Mouse (Mus musculus): Measurements from ENCODE around the gene Cemip.

Cemip gene

DNA sequence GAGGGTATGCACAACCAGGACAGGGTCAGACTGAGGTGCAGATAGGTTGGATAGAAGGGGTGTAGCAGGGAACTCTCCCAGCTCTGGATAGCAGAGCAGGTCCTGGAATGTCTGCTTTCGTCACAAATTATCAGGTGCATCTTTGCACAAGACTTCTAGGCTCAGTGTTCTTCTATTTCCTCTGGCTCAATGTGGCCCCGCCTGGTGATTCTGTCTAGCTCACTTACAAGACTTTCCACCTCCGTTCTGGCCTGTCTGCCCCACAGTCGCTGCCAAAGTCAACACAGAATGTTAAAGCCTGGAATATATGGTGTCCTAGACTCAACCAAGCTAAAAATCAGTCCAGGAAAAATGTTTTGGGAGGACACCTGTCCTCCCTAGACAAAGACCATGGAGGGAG, 57.9 kb downstream of the Cemip start:
- DNase-seq (ENCODE audit: low read depth, low spot score) = no peak

DNA sequence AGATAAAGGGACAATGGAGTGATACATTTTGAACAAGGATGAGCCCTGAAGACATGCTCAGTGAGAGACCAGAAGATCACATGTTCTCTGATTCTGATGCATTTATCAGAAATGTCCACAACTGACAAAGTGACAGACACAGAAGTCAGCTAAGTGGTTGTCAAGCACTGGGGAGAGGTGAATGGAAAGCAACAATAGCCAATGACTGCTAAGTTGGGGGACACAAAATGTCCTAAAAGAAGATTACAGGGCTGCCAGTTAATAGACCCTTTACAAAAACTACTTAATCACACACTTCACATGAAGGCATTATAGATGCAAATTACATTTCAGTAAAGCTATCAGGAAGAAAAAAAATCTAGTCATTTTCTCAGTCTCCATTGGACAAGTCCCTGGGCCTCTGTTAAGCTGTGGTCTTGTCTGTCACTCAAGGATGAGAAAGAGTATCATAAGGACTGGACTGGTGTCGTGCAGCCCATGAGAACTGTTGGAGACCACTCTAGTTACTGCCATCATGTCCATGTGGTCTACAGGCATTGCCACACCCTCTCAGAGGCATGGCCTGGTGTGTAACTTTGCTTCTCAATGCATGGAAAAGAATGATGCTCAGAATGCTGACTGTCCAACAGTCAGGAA, 59.2 kb downstream of the Cemip start:
- no peak for DNase-seq (ENCODE audit: low read depth, low spot score)

DNA sequence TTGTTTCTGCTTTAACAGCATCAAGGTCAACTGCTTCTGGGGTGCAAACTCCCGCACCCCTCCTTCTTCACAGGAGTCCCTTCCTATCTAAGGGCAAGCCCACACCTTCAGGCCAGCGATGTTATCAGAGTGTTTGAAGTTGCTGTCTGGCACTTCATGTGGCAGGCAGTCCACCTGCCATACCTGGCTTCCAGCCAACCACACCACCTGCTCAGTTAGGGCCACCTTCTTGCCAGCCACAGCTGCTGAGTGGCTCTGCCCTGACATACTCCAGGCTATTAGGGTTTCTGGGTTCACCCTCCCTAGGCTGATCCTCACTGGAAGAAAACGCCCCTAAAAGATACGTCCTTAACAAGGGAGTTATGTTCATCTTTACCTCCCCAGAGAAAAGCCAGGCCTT, 60.2 kb downstream of the Cemip start:
- no peak for DNase-seq (ENCODE audit: low read depth, low spot score)

DNA sequence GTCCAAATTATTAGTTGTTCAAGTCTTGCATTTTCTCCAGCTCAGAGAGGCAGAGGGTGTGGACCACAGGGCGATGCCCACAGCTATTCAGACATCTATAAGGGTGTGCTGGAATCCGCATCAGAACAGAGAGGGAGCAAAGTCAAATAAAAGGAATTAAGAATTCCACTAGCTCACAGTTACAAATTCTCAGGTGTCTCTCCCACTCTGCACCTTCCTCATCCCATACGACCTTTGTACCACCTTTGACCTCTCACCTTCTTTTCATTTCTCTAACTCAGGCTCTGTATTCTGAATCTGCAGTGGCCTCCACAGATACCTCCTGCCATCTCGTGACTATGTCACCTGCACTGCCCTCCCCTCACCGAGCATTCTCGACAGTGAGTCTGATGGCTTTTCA, 62.8 kb downstream of the Cemip start:
- no peak for DNase-seq (ENCODE audit: low read depth, low spot score)

DNA sequence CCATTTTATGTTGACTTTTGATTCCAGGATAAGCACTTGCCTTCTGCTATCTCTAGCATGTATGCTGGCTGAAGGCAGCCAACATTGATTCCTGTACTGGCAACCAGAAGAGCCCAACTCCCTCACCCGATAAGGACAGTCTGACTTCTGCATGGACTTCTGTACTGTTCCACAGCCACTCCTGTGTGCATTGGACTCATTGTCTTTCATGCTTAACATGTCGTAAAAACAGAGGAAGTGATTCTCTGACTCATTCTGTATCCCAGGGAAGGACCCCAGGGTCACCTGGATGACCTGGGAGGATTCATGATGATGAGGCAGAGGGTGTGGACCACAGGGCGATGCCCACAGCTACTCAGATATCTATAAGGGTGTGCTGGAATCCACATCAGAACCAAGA, 63.8 kb downstream of the Cemip start:
- no peak for DNase-seq (ENCODE audit: low read depth, low spot score)

DNA sequence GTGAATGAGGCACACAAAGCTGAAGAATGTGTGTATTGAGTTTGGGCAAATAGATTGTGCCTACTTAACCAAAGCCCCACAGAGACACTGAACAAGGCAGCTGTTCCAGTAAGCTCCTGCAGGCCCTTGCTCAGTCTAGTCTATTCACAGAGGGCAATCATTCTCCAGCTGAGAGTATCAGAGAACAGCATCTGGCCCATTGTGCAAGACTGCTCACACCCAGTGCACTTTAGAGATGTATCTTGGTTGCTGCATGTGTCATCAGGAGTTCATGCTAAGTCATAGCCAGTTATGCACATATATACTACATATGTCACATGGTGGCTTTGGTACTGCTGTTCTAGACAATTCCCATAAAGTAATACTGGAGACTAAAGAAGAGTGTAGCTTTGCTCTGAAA, 66.9 kb downstream of the Cemip start:
- no peak for DNase-seq (ENCODE audit: low read depth, low spot score)

DNA sequence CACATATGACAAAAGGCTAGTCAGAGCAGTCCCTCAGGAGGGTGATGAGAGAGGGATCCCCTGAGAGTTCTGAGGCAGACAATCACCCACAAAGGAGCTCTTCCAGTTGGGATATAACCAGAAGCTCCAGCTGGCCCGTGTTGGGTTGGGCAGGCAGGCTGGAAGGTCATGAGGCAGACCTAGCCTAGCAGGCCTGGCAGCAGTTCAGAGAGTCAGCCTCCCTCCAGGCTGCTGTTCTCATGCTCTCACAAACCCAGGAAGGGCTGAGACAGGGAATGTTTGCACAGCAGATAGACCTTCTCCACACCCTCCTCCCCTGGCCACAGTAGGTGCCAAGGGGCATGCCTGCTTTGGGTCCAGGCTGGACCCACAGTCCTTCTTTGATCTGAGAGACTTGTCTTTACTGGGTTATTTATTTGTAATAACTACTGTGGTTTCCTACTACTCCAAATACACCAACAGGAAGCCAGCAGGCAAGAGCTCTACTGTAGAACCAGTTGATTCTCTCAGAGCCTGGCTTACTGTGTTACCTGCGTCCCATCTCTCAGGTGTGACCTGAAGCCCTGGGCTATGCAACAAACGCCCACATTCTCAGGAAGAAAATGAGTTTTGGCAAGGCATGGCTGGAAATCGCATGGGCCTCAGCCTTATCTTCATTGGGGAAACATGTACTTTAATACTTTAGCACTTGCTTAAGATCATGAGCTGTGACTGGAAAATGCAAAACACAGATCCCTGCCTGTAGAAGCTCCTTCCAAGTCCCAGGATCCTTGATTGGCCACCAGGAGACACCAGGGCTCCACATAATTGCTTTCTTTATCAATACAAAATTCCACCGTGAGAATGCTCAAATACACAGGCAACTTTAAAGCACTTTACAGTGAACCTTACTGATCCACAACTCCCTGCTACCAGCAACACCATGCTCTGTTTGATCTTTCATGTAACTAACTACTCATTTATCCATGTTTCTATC, 67.7 kb downstream of the Cemip start:
- DNase-seq (ENCODE audit: low read depth, low spot score) = no peak

DNA sequence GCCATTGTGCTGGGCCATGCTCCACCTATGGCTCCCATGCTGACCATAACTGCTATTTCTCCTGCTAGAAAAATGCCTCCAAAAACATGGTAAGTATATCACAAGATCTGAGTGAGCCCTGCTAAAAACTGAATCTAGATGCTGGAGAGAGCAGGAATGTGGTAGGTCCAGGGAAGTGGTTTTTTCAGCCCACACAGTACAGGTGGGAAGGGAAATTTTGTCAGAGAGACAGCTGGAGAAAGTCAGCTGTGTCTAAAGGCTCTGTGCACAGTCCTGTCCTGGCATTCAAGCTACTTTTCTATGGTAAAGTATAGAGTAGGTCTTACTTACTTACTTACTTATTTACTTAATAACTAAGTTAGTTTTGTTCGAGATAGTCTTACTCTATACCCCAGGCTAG, 71.3 kb downstream of the Cemip start:
- no peak for DNase-seq (ENCODE audit: low read depth, low spot score)

DNA sequence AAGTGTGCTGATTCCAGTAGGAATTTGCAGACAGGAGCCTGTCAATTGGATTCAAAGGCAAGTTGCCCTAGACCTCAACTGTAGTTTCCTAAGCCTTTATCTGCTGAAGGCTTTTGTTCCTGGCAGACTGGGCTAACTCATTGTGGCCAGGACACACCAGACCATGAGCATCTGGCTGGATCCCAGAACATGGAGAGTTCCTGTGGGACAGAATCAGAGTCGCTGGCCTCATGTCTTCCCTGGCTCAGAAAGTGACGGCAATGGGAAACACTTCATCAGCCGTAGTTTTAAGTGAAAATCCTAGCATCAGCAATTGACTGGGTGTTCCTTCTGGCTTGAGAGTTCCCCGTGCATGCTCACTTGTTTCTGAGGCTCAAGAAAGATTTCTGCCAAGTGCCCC, 72.6 kb downstream of the Cemip start:
- DNase-seq (ENCODE audit: low read depth, low spot score) = no peak

DNA sequence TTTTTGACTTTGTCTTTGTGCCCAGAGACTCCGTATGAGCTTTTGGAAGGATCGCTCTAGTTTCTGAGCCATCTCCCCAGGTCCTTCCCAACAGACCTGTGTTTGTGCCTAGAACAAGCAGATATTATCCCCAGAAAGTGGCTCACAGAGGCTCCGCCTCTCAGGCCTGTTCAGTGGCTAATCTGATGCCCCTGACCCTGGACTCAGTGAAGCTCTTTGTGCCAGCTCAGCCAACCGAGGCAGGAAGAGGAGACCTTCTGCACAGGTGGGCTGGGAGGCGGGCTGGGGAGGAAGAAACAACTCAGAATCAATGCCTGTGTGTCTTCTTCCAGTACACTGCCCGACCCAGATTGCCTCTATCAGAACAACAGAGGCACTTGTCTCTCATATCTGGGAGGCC, 81.9 kb downstream of the Cemip start:
- DNase-seq (ENCODE audit: low read depth, low spot score) = no peak

DNA sequence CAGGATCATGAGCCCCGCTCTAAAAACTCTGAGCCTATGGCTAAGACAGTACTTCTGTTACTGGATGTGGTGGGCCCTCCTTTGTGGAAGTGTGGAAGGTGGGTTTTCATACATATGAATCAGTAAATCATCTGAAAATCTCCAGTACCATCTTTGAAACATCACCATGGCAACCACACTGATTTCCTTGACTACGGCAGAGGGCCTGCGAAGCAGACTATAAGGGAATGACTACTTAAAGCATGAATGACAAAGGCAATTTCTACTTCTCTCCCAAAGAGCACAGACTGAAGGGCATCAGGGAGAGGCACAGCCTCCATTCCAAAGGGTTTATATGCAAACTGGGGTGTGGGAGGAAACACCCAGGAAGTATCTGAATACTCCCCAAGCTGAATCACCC, 84.8 kb downstream of the Cemip start:
- DNase-seq (ENCODE audit: low read depth, low spot score) = no peak

DNA sequence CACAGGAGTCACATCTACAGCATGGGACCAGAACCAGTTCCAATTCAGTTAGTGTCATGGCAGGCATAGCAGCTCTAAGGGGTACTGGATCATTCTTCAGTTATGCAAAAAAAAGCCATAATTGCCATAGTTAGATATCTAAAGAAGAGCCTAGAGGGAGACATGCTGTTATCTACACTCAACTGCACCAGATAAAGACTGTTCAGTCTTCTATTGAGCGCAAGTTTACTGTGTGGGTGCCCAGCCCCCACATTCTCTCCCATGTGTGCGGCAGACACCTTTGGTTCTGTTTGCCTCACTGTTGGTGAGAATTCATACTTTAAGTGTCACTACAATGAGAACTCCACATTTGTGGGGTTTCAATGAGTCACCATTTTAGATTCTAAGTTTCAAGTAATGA, 85.6 kb downstream of the Cemip start:
- DNase-seq (ENCODE audit: low read depth, low spot score) = no peak

DNA sequence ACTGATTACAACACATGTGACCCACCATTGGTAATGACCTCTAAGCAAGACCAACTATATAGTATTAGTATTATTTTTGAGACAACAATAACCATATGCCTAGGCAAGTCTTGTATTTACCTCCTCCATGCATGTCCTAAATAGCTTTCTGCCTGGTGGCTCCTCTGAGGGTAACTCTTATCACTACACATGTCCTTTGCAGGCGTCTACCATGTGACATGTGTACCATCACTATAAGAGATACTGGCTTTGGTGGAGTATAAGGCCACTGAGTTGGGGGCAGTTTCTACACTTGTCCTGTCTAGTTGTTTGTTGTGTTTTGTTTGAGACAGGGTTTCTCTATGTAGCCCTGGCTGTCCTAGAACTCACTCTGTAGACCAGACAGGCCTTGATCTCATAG, 86.7 kb downstream of the Cemip start:
- no peak for DNase-seq (ENCODE audit: low read depth, low spot score)

DNA sequence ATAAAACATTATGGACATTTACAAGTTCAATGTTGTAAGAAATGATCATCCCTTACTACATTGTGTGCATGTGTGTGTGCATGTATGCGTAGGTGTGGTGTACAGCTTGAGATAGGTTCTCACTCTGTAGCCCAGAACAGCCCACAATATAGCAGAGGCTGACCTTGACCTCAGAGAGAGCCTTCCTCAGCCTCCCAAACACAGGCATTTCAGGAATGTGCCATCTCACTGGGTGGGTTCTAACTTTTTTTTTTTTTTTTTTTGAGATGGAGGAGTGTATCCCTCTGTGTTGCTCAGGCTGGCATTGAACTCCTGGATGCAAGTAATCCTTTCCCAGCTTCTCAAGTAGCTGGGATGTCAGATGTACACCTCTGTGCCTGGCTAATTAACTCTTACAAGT, 92.0 kb downstream of the Cemip start:
- no peak for DNase-seq (ENCODE audit: low read depth, low spot score)

DNA sequence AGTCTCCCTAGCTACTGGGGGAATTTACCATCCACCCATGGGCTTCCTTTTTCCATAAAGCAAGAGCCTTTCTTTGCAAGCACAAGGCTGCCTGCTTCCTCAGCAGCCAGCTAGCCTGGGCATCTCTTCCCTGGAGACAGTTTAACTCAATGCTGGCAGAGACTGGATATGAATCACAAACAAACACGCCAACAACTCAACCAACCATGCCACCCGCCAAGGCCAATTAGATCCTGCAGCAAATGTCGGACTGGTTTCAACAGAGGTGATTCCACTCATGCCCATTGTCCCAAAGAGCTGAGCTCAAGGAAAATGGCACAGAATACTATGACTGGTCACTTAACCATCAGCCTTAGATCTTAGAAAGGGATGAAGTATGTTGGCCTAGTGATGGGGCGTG, 97.0 kb downstream of the Cemip start:
- DNase-seq (ENCODE audit: low read depth, low spot score) = no peak

DNA sequence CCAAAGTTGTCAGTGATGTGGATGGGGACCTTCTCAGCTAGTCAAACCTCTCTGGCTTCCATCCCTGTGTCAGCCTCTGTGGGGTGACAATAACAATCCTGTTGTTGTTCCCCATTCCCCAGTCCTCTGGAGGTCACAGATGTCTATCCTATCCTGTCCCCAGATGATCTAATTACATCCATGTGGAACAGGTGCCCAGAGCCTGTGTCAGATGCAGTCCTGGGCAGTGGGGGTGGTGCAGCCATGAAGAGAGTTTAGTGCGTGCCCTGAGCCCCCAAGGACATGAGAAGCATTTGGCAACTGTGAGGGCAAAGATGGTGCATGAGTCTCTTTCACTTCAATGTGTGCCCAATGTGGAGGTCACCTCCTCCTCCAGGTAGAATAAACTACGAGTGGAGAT, 100.6 kb downstream of the Cemip start:
- no peak for DNase-seq (ENCODE audit: low read depth, low spot score)

DNA sequence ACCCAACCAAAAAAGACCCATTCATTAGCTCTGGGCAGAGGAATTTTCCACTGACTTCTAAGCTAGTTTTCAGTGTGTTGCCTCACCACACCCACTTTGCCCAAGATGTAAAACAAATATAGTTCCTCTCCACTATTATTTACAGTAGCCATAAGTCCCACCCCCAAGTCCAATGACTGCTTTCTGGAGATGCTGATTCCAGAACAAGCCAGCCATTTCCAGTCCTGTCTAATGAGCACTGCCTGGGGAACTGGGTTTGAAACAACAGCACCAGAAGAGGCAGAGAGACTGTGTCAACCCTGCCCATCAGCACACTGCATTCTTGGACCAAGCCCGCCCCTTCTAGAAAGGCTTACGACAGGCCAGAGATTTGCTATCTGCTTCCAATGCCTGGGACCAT, 103.7 kb downstream of the Cemip start:
- DNase-seq (ENCODE audit: low read depth, low spot score) = no peak

DNA sequence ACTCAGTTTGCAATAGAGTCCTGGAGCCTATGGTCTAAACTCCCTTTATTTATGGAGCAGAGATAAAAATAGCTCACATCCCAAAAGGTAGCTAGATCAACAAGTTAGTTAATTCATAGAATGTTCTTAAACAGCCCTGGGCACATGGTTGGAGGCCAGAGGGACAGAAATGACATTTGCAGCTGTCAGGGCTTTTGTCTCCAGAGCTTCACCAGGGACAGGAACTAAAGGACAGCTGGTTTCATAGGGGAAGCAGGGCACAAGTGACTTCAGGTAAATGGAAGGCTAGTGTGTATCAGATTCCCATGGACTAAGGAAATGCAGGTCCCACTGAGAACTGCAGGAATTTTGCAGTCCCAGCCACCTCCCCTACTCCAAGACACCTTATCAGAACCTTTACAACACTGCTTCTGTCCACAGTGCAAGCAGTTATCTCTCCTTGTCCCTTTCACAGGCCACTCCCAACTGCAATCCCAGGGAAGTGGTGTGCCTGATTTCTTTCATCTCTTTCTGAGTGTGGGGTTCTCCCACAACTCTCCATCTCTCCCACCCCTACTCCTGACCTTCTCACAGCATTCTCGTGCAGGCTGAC, 107.3 kb downstream of the Cemip start:
- DNase-seq (ENCODE audit: low read depth, low spot score) = no peak

DNA sequence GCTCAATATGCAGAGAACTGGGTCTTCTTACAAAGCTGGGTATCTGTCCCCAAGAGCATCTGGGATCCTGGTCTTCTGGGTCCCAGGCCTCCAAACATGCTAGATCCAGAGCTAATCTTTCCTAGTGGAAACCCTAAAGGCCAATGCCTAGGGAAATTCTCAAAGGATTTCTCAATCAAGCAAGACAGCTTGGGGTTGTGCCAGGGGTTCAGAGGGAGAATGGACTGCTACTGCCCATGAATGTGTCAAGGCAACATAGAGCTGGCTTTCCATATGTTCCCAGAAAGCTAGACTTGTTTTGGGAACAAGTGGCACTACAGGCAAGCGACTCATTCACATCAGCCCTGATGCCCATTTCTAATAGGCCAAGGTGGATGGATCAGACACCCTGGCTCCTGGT, 107.9 kb downstream of the Cemip start:
- no peak for DNase-seq (ENCODE audit: low read depth, low spot score)

DNA sequence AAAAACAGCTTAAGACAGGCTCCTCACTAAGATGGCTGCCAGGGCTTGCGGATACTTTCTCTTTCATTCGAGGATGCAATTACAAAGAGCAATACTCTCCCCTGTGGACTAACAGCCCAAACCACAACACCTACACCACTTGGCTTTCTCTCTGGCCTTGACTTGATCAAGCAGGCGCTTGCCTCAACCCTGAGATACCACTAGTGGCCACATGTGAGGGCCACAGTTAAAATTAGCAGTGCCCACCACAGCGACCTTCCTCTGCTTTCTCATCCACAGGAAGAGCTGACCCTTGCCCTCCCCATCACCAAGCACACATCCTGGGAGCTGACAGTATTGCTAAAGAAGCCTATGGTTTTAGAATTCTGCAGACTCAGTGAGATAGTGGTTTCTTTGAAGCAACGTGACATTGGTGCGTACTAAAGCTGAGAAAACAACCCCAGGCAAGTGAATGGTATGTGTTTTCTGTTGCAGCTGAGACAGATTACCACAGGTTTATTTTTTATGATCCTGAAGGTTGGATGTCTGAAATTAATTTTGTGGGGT, 109.8 kb downstream of the Cemip start:
- no peak for DNase-seq (ENCODE audit: low read depth, low spot score)

DNA sequence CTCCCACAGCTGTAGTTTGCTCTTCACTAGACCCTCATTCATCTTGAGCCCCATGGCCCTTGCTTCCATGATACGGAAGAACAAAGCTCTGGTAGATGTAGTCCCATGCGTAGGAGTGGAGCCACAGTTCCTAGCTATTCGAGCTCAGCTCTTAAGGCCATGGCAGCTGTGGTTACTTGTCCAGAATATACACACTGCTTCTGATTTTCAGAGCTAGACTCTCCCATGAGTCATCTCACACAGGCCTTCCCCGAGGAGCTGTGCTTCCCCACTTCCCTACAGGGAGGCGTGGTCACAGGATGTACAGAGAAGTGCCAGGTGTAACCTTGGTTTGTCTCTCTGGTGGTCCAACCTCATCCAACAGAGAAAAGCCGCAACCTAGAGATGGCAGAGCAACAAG, 111.0 kb downstream of the Cemip start:
- DNase-seq (ENCODE audit: low read depth, low spot score) = no peak

DNA sequence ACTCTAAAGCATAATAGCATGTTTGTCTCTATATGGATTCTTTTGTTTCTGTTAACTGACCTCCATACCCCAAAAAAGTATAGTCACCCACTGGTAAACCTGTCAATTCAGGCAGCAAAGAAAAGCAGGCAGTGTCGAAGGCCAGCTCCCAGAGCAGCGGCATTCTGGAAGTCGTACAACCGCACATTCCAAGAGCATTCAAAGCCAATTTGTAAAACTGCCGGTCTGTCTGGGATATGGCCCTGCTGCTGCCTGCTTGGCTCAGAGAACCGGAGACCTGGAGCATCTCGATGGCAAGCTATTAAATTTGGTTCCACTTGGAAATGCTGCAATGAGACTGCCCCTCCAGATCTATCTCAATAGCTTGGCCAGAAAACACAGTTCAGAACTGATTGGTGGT, 113.8 kb downstream of the Cemip start:
- DNase-seq (ENCODE audit: low read depth, low spot score) = no peak
